ENCODE assay signal across 25 mouse cellular contexts in genomic region chr12:91854330-91854729, GRCm38 (mm10). TPM values are rescaled to one million over a fixed set of nuclear protein-coding genes. Genes with fewer than 3 reads are reported as not detected.
DNase-seq lines count a peak whose midpoint lies in the region; ATAC-seq and TF ChIP-seq lines count a peak whose summit lies in the region.
"Had no signal": no experiment of that assay in that cellular context is flagged by ENCODE, and none has a peak within 500 bp of the region (broad histone marks: within the 10 kb centered on the region; RNA-seq: fewer than 3 reads in every experiment).

No protein-coding gene starts in this region.

- DNase-seq in embryonic facial prominence, embryonic 10.5 days (ENCODE audit: low spot score) = no peak
- DNase-seq in liver = no peak
- DNase-seq in stomach, postnatal 0 days (ENCODE audit: low spot score) = no peak
- no peak for DNase-seq in heart, embryonic 10.5 days (ENCODE audit: low spot score)
- no peak for DNase-seq in testis, postnatal 14 days (ENCODE audit: low spot score)
- DNase-seq: adrenal gland, adult 8-10 months; adrenal gland, postnatal 25 days; cerebellum, adult 11-12 months; cerebellum, adult 8-10 months; cerebellum, postnatal 10 days; cerebellum, postnatal 36 days; embryo, embryonic 11 days; gastrocnemius, postnatal 10 days; gastrocnemius, postnatal 36 days; heart, adult 2 months had no signal

- no peaks in the 10 kb centered on the region for H3K27me3 ChIP-seq in embryonic facial prominence, embryonic 13.5 days
- H3K27me3 ChIP-seq in embryonic facial prominence, embryonic 10.5 days (replicated peaks; ENCODE audit: low read depth, poor library complexity, severe bottlenecking) = no peaks in the 10 kb centered on the region
- H3K27me3 ChIP-seq in liver, embryonic 16.5 days (ENCODE audit: control insufficient read depth, insufficient read depth, low read depth, low read length) = no peaks in the 10 kb centered on the region
- no peaks in the 10 kb centered on the region for H3K27me3 ChIP-seq in stomach, embryonic 14.5 days (ENCODE audit: control insufficient read depth, insufficient read depth, low read length)
- H3K27me3 ChIP-seq in stomach, postnatal 0 days (ENCODE audit: control insufficient read depth, insufficient read depth, low read length) = no peaks in the 10 kb centered on the region
- H3K27me3 ChIP-seq in heart, embryonic 10.5 days (ENCODE audit: insufficient read depth, poor library complexity, severe bottlenecking) = no peaks in the 10 kb centered on the region
- H3K27me3 ChIP-seq: forebrain, embryonic 12.5 days; forebrain, embryonic 15.5 days; hindbrain, embryonic 12.5 days; hindbrain, embryonic 15.5 days had no signal

- no peak overlapping the region for H3K27ac ChIP-seq in embryonic facial prominence, embryonic 13.5 days
- H3K27ac ChIP-seq in embryonic facial prominence, embryonic 10.5 days (replicated peaks) = no peak overlapping the region
- H3K27ac ChIP-seq in liver, embryonic 16.5 days (ENCODE audit: low read length) = no peak overlapping the region
- H3K27ac ChIP-seq in stomach, embryonic 14.5 days (ENCODE audit: low read length) = 0 out of 2 replicates have a peak overlapping the region, but pooled peaks have one; percentile 39
- no peak overlapping the region for H3K27ac ChIP-seq in stomach, postnatal 0 days (replicated peaks)
- H3K27ac ChIP-seq in heart, embryonic 10.5 days = no peak overlapping the region
- H3K27ac ChIP-seq: forebrain, embryonic 12.5 days; forebrain, embryonic 15.5 days; heart, adult 2 months; hindbrain, embryonic 12.5 days; hindbrain, embryonic 15.5 days had no signal

- no peaks in the 10 kb centered on the region for H3K4me1 ChIP-seq in embryonic facial prominence, embryonic 13.5 days
- H3K4me1 ChIP-seq in embryonic facial prominence, embryonic 10.5 days = no peaks in the 10 kb centered on the region
- no peaks in the 10 kb centered on the region for H3K4me1 ChIP-seq in liver, embryonic 16.5 days (ENCODE audit: control insufficient read depth, low read depth, low read length)
- 0 out of 2 replicates have a peak, but pooled peaks cover 4% of the 10 kb centered on the region for H3K4me1 ChIP-seq in stomach, embryonic 14.5 days (ENCODE audit: control insufficient read depth, insufficient read depth, low read length)
- 0 out of 2 replicates have a peak, but pooled peaks cover 2% of the 10 kb centered on the region for H3K4me1 ChIP-seq in stomach, postnatal 0 days (replicated peaks; ENCODE audit: control insufficient read depth, insufficient read depth)
- no peaks in the 10 kb centered on the region for H3K4me1 ChIP-seq in heart, embryonic 10.5 days
- H3K4me1 ChIP-seq: forebrain, embryonic 12.5 days; hindbrain, embryonic 12.5 days; hindbrain, embryonic 15.5 days had no signal

- ATAC-seq in embryonic facial prominence, embryonic 13.5 days (ENCODE audit: insufficient number of reproducible peaks, insufficient read depth, low FRiP score, low TSS enrichment, low read depth) = peak; percentile 59; the same call in 1 of the 2 replicates
- ATAC-seq in liver, embryonic 16.5 days (ENCODE audit: low read depth) = 0 out of 2 replicates have a peak, but pooled peaks have one; percentile 14
- peak; percentile 62 for ATAC-seq in stomach, embryonic 14.5 days (ENCODE audit: insufficient number of reproducible peaks, insufficient read depth, low FRiP score, low read depth)
- no peak; the same call in none of the 2 replicates for ATAC-seq in stomach, postnatal 0 days (ENCODE audit: low FRiP score, low TSS enrichment)
- ATAC-seq: activated CD4-positive, CD25-positive, alpha-beta regulatory T cell, adult 4 months; forebrain, embryonic 15.5 days had no signal

- no peak overlapping the region for H3K4me2 ChIP-seq in embryonic facial prominence, embryonic 13.5 days
- no peak overlapping the region for H3K4me2 ChIP-seq in liver, embryonic 16.5 days (ENCODE audit: low read depth, low read length)
- H3K4me2 ChIP-seq in stomach, embryonic 14.5 days (replicated peaks; ENCODE audit: low read depth, low read length) = no peak overlapping the region
- no peak overlapping the region for H3K4me2 ChIP-seq in stomach, postnatal 0 days (replicated peaks; ENCODE audit: low read depth)
- H3K4me2 ChIP-seq: forebrain, embryonic 12.5 days; forebrain, embryonic 15.5 days; heart, embryonic 11.5 days; hindbrain, embryonic 12.5 days; hindbrain, embryonic 15.5 days had no signal

- TF ChIP-seq EP300 in stomach, postnatal 0 days (optimal IDR thresholded peaks at IDR 0.05) = no peak

- WGBS in embryonic facial prominence, embryonic 13.5 days = 48% methylated on average over 8 of the region's 8 CpGs
- 76% methylated on average over 8 of the region's 8 CpGs for WGBS in embryonic facial prominence, embryonic 10.5 days
- WGBS in liver, embryonic 16.5 days (ENCODE audit: insufficient replicate concordance) = 57% methylated on average over 8 of the region's 8 CpGs
- 28% methylated on average over 8 of the region's 8 CpGs for WGBS in stomach, embryonic 14.5 days
- WGBS in stomach, postnatal 0 days = 22% methylated on average over 8 of the region's 8 CpGs
- WGBS in heart, embryonic 10.5 days = 54% methylated on average over 8 of the region's 8 CpGs

- H3K9me3 ChIP-seq in embryonic facial prominence, embryonic 13.5 days = no peaks in the 10 kb centered on the region
- no peaks in the 10 kb centered on the region for H3K9me3 ChIP-seq in embryonic facial prominence, embryonic 10.5 days
- H3K9me3 ChIP-seq in liver, embryonic 16.5 days (replicated peaks; ENCODE audit: control insufficient read depth, low read length) = no peaks in the 10 kb centered on the region
- H3K9me3 ChIP-seq in stomach, embryonic 14.5 days (ENCODE audit: control insufficient read depth, low read depth, low read length) = no peaks in the 10 kb centered on the region
- no peaks in the 10 kb centered on the region for H3K9me3 ChIP-seq in stomach, postnatal 0 days (ENCODE audit: control insufficient read depth, low read length)
- H3K9me3 ChIP-seq in heart, embryonic 10.5 days = no peaks in the 10 kb centered on the region
- H3K9me3 ChIP-seq: forebrain, embryonic 12.5 days; forebrain, embryonic 15.5 days; hindbrain, embryonic 12.5 days; hindbrain, embryonic 15.5 days had no signal

- no peak overlapping the region for H3K9ac ChIP-seq in embryonic facial prominence, embryonic 13.5 days
- H3K9ac ChIP-seq in liver, embryonic 16.5 days (ENCODE audit: low read depth, low read length) = no peak overlapping the region
- H3K9ac ChIP-seq in stomach, embryonic 14.5 days (replicated peaks; ENCODE audit: low read depth, low read length) = no peak overlapping the region
- H3K9ac ChIP-seq in stomach, postnatal 0 days (ENCODE audit: low read length) = no peak overlapping the region
- H3K9ac ChIP-seq: forebrain, embryonic 12.5 days; forebrain, embryonic 15.5 days; hindbrain, embryonic 12.5 days; hindbrain, embryonic 15.5 days had no signal

- TF ChIP-seq CTCF in stomach, postnatal 0 days (IDR thresholded peaks at IDR 0.05; ENCODE audit: low read depth) = no peak

- H3K4me3 ChIP-seq in embryonic facial prominence, embryonic 13.5 days = no peak overlapping the region
- no peak overlapping the region for H3K4me3 ChIP-seq in embryonic facial prominence, embryonic 10.5 days
- H3K4me3 ChIP-seq in liver, embryonic 16.5 days (ENCODE audit: low read depth, low read length) = no peak overlapping the region
- no peak overlapping the region for H3K4me3 ChIP-seq in stomach, embryonic 14.5 days (ENCODE audit: low read depth, low read length)
- no peak overlapping the region for H3K4me3 ChIP-seq in stomach, postnatal 0 days (ENCODE audit: low read depth, low read length)
- H3K4me3 ChIP-seq in heart, embryonic 10.5 days = no peak overlapping the region
- H3K4me3 ChIP-seq: erythroblast, embryonic 14.5 days; forebrain, embryonic 12.5 days; forebrain, embryonic 15.5 days; heart, adult 2 months; hindbrain, embryonic 12.5 days; hindbrain, embryonic 15.5 days had no signal

- no peaks in the 10 kb centered on the region for H3K36me3 ChIP-seq in embryonic facial prominence, embryonic 13.5 days
- no peaks in the 10 kb centered on the region for H3K36me3 ChIP-seq in embryonic facial prominence, embryonic 10.5 days (replicated peaks)
- H3K36me3 ChIP-seq in liver, embryonic 16.5 days (ENCODE audit: control insufficient read depth, insufficient read depth) = no peaks in the 10 kb centered on the region
- no peaks in the 10 kb centered on the region for H3K36me3 ChIP-seq in stomach, embryonic 14.5 days (ENCODE audit: control insufficient read depth, insufficient read depth, low read length)
- no peaks in the 10 kb centered on the region for H3K36me3 ChIP-seq in stomach, postnatal 0 days (ENCODE audit: control insufficient read depth, insufficient read depth, low read length)
- H3K36me3 ChIP-seq in heart, embryonic 10.5 days = no peaks in the 10 kb centered on the region
- H3K36me3 ChIP-seq: forebrain, embryonic 12.5 days; forebrain, embryonic 15.5 days; hindbrain, embryonic 12.5 days; hindbrain, embryonic 15.5 days had no signal

RNA-seq across cellular contexts. Expression of gene Sel1l, which starts 5.4 kb away (rescaled TPM):
- 89.7 and 103 TPM in 2 replicates for polyA plus RNA-seq in embryonic facial prominence, embryonic 13.5 days (2015; fragmentation: Nextera tagmentation; extraction: Ambion mirVana)
- polyA plus RNA-seq in embryonic facial prominence, embryonic 10.5 days (2016; fragmentation: Nextera tagmentation; extraction: Ambion mirVana) = 56.3 TPM in 2 replicates
- polyA plus RNA-seq in liver, embryonic 16.5 days (2015; fragmentation: Nextera tagmentation; extraction: Ambion mirVana) = 43.8 and 44.4 TPM in 2 replicates
- polyA plus RNA-seq in stomach, embryonic 14.5 days (2014; fragmentation: Nextera tagmentation; extraction: Ambion mirVana) = 94.0 and 115 TPM in 2 replicates
- polyA plus RNA-seq in stomach, postnatal 0 days (2015; fragmentation: Nextera tagmentation; extraction: Ambion mirVana) = 74.2 and 77.3 TPM in 2 replicates
- polyA plus RNA-seq in heart, embryonic 10.5 days (2016; fragmentation: Nextera tagmentation; extraction: Ambion mirVana) = 65.4 and 68.7 TPM in 2 replicates
